Mouse (Mus musculus) small intestine, adult 2 months (tissue): ENCODE data around the gene Ndufb3.

Experiments
- CTCF ChIP-seq: fragments of 200-500 bp; IDR thresholded peaks from 2 replicates; pipeline ENCODE4 v1.5.1; 2012; ENCODE audit warnings: low read depth, mild to moderate bottlenecking, control low read depth, inconsistent platforms, low read length, moderate library complexity, mixed read lengths; ENCODE audit not compliant: insufficient replicate concordance, insufficient read length; ENCODE audit errors: extremely low read depth
- POLR2A ChIP-seq: fragments of 200-500 bp; IDR thresholded peaks from 2 replicates; pipeline ENCODE4 v1.6.1; 2012; ENCODE audit warnings: low read depth, mild to moderate bottlenecking, control low read depth, inconsistent platforms, low read length, moderate library complexity

- TF ChIP-seq CTCF = no peak
- no peak for TF ChIP-seq POLR2A
Measured at GRCm38 (mm10) chr1:58582611-58583010, 3.6 kb upstream of the Ndufb3 start.
